Mouse (Mus musculus): ENCODE data around the gene Ceacam9. TPM values are rescaled to one million over a fixed set of nuclear protein-coding genes. Genes with fewer than 3 reads are reported as not detected.
A peak's percentile ranks its signal among the peaks of the same experiment; 100 is the strongest.

Ceacam9 gene
- polyA plus RNA-seq, 1 experiment from 2014 or later: not detected

GRCm38 (mm10) chr7:16747656-16748055, 25.9 kb downstream of the Ceacam9 start:
- TF ChIP-seq EP300 (optimal IDR thresholded peaks at IDR 0.05): no peak
- no peak for TF ChIP-seq CTCF (IDR thresholded peaks at IDR 0.05; ENCODE audit: low read depth)
- H3K36me3 ChIP-seq (ENCODE audit: control insufficient read depth, insufficient read depth, low read length): peaks cover 23% of the 10 kb centered on the region
- no peak overlapping the region for H3K4me3 ChIP-seq (ENCODE audit: low read depth, low read length)
- ATAC-seq (ENCODE audit: low FRiP score, low TSS enrichment) (no peak), DNase-seq (ENCODE audit: low spot score) (no peak)
- H3K27ac ChIP-seq (replicated peaks): no peak overlapping the region
- H3K4me1 ChIP-seq (replicated peaks; ENCODE audit: control insufficient read depth, insufficient read depth): no peaks in the 10 kb centered on the region
- 85% methylated on average over 6 of the region's 6 CpGs for WGBS
- no peaks in the 10 kb centered on the region for H3K27me3 ChIP-seq (ENCODE audit: control insufficient read depth, insufficient read depth, low read length)
- no peak overlapping the region for H3K9ac ChIP-seq (ENCODE audit: low read length)
- no peak overlapping the region for H3K4me2 ChIP-seq (replicated peaks; ENCODE audit: low read depth)
- no peaks in the 10 kb centered on the region for H3K9me3 ChIP-seq (ENCODE audit: control insufficient read depth, low read length)

- Histone ChIP-seq H3K4me3 (ENCODE audit: low read depth, low read length) (no peak overlapping the region), H3K9me3 (ENCODE audit: control insufficient read depth, low read length) (no peaks in the 10 kb centered on the region), H3K36me3 (ENCODE audit: control insufficient read depth, insufficient read depth, low read length) (peaks cover 15% of the 10 kb centered on the region), H3K27ac (replicated peaks) (no peak overlapping the region), H3K27me3 (ENCODE audit: control insufficient read depth, insufficient read depth, low read length) (no peaks in the 10 kb centered on the region), H3K4me2 (replicated peaks; ENCODE audit: low read depth) (no peak overlapping the region), H3K9ac (ENCODE audit: low read length) (no peak overlapping the region), H3K4me1 (replicated peaks; ENCODE audit: control insufficient read depth, insufficient read depth) (no peaks in the 10 kb centered on the region)
- TF ChIP-seq CTCF (IDR thresholded peaks at IDR 0.05; ENCODE audit: low read depth) (no peak), EP300 (optimal IDR thresholded peaks at IDR 0.05) (no peak)
- peak; percentile 33 for DNase-seq (ENCODE audit: low spot score)
- 56% methylated on average over 12 of the region's 12 CpGs for WGBS
- ATAC-seq (ENCODE audit: low FRiP score, low TSS enrichment): peak; percentile 68
Observed at GRCm38 (mm10) chr7:16752016-16752415, 30.3 kb downstream of the Ceacam9 start.

GRCm38 (mm10) chr7:16755362-16756017, 33.8 kb downstream of the Ceacam9 start:
- 44% methylated on average over 17 of the region's 17 CpGs for WGBS
- Histone ChIP-seq H3K36me3 (ENCODE audit: control insufficient read depth, insufficient read depth, low read length) (no peaks in the 10 kb centered on the region), H3K4me1 (replicated peaks; ENCODE audit: control insufficient read depth, insufficient read depth) (no peaks in the 10 kb centered on the region), H3K4me3 (ENCODE audit: low read depth, low read length) (no peak overlapping the region), H3K9ac (ENCODE audit: low read length) (no peak overlapping the region), H3K9me3 (ENCODE audit: control insufficient read depth, low read length) (no peaks in the 10 kb centered on the region), H3K27ac (replicated peaks) (0 out of 2 replicates have a peak overlapping the region, but pooled peaks have one; percentile 13), H3K4me2 (replicated peaks; ENCODE audit: low read depth) (no peak overlapping the region), H3K27me3 (ENCODE audit: control insufficient read depth, insufficient read depth, low read length) (no peaks in the 10 kb centered on the region)
- TF ChIP-seq EP300 (optimal IDR thresholded peaks at IDR 0.05) (no peak), CTCF (IDR thresholded peaks at IDR 0.05; ENCODE audit: low read depth) (no peak)
- DNase-seq (ENCODE audit: low spot score): no peak
- no peak for ATAC-seq (ENCODE audit: low FRiP score, low TSS enrichment)

GRCm38 (mm10) chr7:16758872-16759574, 37.3 kb downstream of the Ceacam9 start:
- H3K9me3 ChIP-seq (ENCODE audit: control insufficient read depth, low read length): no peaks in the 10 kb centered on the region
- no peak for ATAC-seq (ENCODE audit: low FRiP score, low TSS enrichment)
- H3K9ac ChIP-seq (ENCODE audit: low read length): no peak overlapping the region
- H3K27me3 ChIP-seq (ENCODE audit: control insufficient read depth, insufficient read depth, low read length): no peaks in the 10 kb centered on the region
- no peaks in the 10 kb centered on the region for H3K4me1 ChIP-seq (replicated peaks; ENCODE audit: control insufficient read depth, insufficient read depth)
- TF ChIP-seq EP300 (optimal IDR thresholded peaks at IDR 0.05) (no peak), CTCF (IDR thresholded peaks at IDR 0.05; ENCODE audit: low read depth) (no peak)
- H3K4me2 ChIP-seq (replicated peaks; ENCODE audit: low read depth): no peak overlapping the region
- no peak overlapping the region for H3K4me3 ChIP-seq (ENCODE audit: low read depth, low read length)
- DNase-seq (ENCODE audit: low spot score): no peak
- 69% methylated on average over 10 of the region's 11 CpGs for WGBS
- no peaks in the 10 kb centered on the region for H3K36me3 ChIP-seq (ENCODE audit: control insufficient read depth, insufficient read depth, low read length)
- no peak overlapping the region for H3K27ac ChIP-seq (replicated peaks)

GRCm38 (mm10) chr7:16760292-16760691, 38.6 kb downstream of the Ceacam9 start:
- 18% methylated on average over 8 of the region's 8 CpGs for WGBS
- H3K27ac ChIP-seq (replicated peaks): peak overlapping the region; percentile 89
- peak; percentile 48; the same call in 1 of the 2 replicates for ATAC-seq (ENCODE audit: low FRiP score, low TSS enrichment)

GRCm38 (mm10) chr7:16761005-16761481, 39.3 kb downstream of the Ceacam9 start:
- DNase-seq (ENCODE audit: low spot score): peak; percentile 41
- Histone ChIP-seq H3K9me3 (ENCODE audit: control insufficient read depth, low read length) (no peaks in the 10 kb centered on the region), H3K4me2 (replicated peaks; ENCODE audit: low read depth) (no peak overlapping the region), H3K4me1 (replicated peaks; ENCODE audit: control insufficient read depth, insufficient read depth) (no peaks in the 10 kb centered on the region), H3K27me3 (ENCODE audit: control insufficient read depth, insufficient read depth, low read length) (no peaks in the 10 kb centered on the region), H3K36me3 (ENCODE audit: control insufficient read depth, insufficient read depth, low read length) (no peaks in the 10 kb centered on the region), H3K4me3 (ENCODE audit: low read depth, low read length) (no peak overlapping the region), H3K27ac (replicated peaks) (peak overlapping the region; percentile 89), H3K9ac (ENCODE audit: low read length) (no peak overlapping the region)
- peak; percentile 87 for ATAC-seq (ENCODE audit: low FRiP score, low TSS enrichment)
- TF ChIP-seq CTCF (IDR thresholded peaks at IDR 0.05; ENCODE audit: low read depth) (no peak), EP300 (optimal IDR thresholded peaks at IDR 0.05) (no peak)
- WGBS: 16% methylated on average over 10 of the region's 10 CpGs

More at GRCm38 (mm10) chr7:16760292-16760691, 38.6 kb downstream of the Ceacam9 start:
- Histone ChIP-seq H3K4me3 (ENCODE audit: low read depth, low read length) (no peak overlapping the region), H3K36me3 (ENCODE audit: control insufficient read depth, insufficient read depth, low read length) (no peaks in the 10 kb centered on the region), H3K9ac (ENCODE audit: low read length) (no peak overlapping the region), H3K9me3 (ENCODE audit: control insufficient read depth, low read length) (no peaks in the 10 kb centered on the region), H3K4me1 (replicated peaks; ENCODE audit: control insufficient read depth, insufficient read depth) (no peaks in the 10 kb centered on the region), H3K27me3 (ENCODE audit: control insufficient read depth, insufficient read depth, low read length) (no peaks in the 10 kb centered on the region), H3K4me2 (replicated peaks; ENCODE audit: low read depth) (no peak overlapping the region)
- DNase-seq (ENCODE audit: low spot score): peak; percentile 74
- TF ChIP-seq EP300 (optimal IDR thresholded peaks at IDR 0.05) (no peak), CTCF (IDR thresholded peaks at IDR 0.05; ENCODE audit: low read depth) (peak; percentile 36; the same call in 1 of the 2 replicates)
